Mouse (Mus musculus): ENCODE data around the gene Crip1.

Gene Crip1

DNA sequence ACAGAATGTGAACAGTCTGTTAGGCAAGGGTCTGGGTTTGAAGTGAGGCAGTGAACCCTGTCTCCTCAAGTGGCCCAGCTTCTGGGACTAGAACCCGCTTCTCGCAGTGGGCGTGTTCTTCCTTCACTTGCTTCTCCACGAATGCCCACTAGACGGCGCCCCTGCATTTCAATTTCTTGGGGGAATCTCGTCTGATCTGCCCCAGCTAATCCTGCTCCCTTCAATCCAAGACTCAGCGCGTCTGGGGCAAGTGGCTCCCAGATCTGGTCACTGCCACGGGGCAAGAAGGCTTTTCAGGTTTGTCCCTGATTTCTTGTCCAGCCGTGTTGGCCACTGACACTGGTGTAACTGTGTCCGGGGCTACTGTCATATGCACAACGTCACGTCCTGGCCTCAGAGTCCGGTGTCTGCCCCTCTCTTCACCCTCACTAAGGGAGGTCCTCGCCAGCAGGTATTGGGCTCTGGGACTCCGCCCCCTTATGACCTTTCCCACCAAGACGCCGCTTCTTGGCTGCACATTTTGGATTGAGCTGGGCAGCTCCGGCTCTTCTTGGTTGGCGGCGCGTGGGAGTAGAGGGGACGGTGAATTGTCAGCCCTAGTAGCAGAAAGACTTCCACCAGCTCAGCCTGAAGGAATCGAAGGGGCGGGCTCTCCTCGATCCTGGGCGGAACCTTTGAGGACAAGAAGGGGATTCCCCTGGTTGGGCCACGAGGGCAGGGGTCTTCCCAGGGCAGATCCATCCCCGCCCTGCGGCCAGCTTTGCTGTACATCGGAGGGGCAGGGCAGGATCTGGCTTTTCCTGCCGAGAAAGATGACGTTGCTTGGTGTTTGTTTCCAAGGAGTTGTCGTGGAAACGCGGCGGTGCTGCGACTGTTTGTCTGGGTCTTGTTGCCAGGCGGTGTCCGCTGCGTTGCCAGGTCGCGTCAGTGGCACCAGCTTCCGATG lies at the start of gene Crip1:
Crip1 (plus strand) TSS at position 205 of the 946 bp plus-strand sequence.
- DNase-seq (ENCODE audit: low spot score), result peak; percentile 84

- no peak for DNase-seq (ENCODE audit: low spot score)
These were observed 49.1 kb upstream of the Crip1 start for GRCm38 (mm10) chr12:113097040-113097439.

DNA sequence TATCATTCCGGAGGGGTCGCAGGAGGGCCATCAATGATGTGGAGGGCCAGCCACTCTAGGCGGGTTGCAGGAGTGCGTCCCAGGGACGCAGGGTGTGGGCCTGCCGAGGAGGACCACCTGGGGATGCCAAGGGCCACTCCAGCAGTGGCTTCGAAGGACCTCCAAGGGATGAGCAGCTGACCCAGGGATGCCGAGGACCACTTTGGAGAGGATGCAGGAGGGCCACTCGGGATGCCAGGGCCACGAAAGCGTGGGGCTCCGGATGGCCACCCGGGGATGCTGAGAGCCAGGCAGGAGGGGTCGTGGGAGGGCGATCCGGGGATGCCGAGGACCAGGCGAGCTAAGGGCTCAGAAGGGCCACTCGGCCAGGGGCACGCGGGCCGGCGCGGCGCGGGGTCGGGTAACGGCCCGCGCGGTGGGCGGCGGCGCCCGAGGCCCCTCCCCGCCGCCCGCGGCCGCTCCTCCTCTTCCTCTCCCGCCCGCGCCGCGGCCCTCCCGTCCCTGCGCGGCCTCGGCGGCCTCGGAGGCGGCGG lies 48.3 kb upstream of the Crip1 start, which contains the start of gene Mta1:
Mta1 (plus strand) TSS at position 530 of the 533 bp plus-strand sequence.
- peak; percentile 65 for DNase-seq (ENCODE audit: low spot score)

GRCm38 (mm10) chr12:113098530-113099151 lies 47.5 kb upstream of the Crip1 start:
- peak; percentile 47 for DNase-seq (ENCODE audit: low spot score)

DNA sequence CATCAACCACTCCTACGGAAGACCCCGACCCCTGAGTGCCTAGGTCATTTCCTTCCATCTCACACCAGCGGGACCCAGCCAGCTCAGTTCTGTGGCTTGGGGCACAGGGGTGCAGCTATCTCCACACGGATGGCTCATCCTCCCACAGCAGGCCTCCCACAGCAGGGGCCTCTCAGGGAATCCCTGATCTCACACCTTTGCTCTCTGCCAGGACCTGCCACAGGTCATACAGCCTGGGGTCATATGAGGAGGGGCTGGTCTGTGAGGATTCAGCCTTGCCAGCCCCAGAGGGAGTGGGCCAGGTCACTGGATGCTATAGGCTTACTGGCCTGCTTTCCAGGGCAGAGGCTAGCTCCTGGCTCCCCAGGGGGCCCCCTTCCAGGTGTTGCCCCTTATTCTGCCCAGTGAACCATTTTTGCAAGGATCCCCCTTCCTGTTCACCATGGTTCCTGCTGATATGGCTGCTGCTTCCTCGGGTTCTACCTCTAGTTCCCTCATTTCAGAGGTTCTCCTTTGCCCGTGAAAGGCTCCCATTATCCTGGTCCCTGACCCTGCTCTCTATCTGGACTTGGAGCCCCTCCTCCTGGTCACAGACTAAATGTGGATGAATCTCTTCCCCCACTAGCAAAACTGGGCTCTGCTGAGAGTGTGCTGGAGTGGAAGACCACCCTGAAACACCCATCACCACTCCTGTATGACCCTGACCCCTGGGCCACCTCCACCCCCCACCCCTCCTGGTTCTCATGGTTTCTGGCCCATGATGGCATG lies 46.5 kb upstream of the Crip1 start:
- DNase-seq (ENCODE audit: low spot score), result no peak

DNA sequence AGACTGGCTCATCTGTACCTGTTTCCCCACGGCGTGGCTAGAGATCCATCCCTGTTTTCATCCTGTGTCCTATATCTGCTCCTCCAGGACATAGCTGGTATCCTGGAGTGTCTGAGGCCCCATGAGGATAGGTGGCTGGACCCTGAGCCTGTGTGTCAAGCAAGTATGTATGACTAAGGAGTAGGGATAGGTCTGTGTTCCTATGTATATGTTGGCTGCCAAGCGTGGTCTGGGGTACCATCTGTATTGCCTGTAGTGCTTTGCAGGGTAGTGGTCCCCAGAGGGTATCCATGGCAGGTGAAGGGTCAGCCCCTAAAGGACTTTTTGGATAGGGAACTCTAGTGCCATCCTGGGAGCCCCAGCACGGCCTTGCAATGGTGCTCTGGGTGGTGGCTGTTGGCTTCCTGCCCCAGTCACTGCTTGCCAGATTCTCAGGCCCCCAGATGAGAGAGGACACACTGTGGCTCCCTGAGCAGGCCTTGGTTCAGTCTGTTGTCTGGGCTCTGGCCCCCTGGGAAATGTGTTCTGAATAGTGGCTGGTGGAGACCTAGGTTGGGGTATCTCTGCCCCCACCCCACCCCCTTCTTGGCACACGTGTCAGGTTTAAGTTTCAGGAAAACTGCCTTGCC lies 45.6 kb upstream of the Crip1 start:
- DNase-seq (ENCODE audit: low spot score), result peak; percentile 44

DNA sequence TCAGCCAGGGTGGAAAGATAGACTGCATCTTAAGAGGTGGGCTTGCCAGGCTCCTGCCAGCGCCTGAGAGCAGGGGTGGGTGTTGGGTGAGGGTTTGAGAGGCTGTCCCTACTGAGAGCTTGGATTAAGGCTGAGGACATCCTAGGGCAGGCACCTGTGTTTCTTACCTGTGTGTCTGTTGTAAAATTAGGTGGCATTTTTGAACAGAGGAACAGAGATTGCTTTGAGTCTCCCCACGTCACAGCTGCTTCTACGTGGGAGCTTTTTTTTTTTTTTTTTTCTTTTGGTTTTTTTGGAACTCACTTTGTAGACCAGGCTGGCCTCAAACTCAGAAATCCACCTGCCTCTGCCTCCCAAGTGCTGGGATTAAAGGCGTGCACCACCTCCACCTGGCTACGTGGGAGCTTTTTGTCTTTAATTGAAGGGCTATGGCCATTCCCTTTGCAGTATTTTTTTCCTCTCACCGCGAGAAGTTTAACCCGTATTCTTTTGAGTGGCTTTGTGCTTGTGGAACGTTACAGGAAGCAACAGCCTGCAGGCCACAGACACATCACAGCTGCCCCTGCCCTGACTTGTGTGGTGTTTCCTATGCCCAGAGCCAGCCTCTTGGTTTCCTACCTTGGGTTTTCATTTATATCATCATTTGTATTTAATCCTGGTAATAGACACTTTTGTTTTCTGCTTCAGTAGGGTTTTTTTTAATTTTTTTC lies 44.7 kb upstream of the Crip1 start:
- no peak for DNase-seq (ENCODE audit: low spot score)

- DNase-seq (ENCODE audit: low spot score), result peak; percentile 68
These were observed 43.7 kb upstream of the Crip1 start for GRCm38 (mm10) chr12:113102461-113102860.

DNA sequence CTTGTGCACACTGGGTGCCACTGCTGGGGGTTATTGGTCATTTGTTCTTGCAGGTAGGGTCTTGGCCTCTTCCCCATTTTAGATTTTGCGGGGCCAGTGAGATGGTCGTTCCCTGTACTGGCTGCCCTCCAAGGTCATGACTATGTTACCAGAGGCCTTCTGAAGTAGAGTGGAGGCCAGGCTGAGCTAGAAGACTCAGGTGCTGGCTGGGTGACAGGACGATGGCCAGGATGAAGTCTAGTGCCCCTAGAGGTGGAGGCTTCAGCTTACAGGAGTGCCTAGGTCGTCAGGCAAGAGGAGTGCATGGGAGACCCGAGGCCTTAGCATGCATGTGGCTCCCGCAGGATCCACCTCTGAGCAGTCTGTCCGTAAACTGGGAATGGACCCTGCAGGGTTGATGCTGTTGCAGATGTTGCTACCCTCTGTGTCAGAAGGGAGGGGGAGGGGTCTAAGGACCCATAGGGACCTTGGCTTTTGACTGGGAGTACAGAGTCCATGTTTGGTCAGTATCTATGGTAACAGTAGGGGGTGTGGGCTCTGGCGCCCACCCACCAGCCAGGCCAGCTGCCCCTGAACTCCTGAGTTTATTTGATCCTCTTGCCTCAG lies 42.2 kb upstream of the Crip1 start:
- no peak for DNase-seq (ENCODE audit: low spot score)

DNA sequence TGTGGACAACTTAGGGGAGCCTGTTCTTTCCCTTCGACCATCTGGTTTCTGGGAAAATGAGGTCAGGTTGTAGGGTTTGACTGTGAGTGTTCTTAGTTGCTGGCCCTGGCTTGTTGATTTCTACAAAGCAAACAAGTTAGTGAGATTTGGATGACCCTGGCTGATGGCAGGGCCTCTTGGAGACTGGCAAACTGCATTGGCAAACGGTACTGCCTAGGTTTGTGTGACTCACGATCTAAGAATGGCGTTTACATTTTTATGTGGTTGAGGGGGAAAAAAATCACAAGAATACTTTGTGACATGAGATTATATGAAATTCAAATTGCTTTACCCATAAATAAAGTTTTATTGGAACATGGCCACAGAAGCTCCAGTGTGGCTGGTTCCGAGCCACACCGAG lies 39.7 kb upstream of the Crip1 start:
- no peak for DNase-seq (ENCODE audit: low spot score)

DNA sequence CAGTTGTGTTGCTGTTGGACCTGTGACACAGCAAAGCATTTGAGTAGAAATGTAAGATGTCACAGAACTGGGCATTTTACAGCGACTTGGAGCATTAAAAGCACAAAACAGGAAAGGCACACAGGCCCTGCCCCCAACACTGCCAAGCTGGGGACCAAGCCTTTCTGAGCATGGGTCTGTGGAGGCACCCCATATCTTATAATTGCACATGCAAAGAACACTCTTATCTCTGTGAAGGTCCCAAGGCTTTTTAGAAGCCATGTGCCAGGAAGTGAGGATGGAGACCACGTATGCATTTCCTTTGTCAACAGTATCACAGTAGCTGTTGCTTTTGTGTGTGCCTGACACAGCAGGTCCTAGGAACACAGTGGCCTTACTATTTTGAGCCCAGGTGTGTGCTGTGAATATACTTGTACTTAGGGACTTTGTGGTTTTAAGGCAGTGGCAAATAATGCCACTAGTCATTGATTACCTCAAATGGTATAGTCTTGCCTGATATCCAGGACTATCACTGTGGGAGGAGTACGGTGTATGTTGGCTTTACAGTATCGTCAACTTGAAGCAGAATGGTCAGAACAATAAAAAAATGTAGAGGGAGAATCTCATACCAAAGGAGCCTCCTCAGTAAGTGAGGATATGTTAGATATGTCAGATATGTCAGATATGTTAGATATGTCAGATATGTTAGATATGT lies 38.5 kb upstream of the Crip1 start:
- no peak for DNase-seq (ENCODE audit: low spot score)

- no peak for DNase-seq (ENCODE audit: low spot score)
These were observed 37.4 kb upstream of the Crip1 start for GRCm38 (mm10) chr12:113108528-113109283.

DNA sequence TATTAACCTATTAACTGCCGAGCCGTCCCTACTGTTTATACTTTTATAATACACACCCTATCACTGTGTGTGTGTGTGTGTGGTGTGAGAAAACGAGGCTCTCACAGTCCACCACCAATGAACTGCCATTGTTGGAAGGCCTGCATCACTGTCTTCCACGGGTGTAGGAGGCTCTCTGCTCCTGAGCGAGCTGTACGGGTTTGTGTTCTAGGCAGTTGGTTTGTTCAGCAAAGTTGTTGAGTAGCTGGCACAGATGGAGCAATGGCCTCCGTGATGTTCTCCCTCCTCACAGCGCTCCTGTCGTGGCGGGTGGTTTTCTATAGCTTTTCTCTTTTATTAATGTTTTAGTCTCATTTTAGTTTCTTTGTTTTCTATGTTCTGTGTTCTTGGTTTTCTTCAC lies 36.3 kb upstream of the Crip1 start:
- DNase-seq (ENCODE audit: low spot score), result no peak

GRCm38 (mm10) chr12:113114141-113114540 lies 32.0 kb upstream of the Crip1 start:
- DNase-seq (ENCODE audit: low spot score), result no peak

DNA sequence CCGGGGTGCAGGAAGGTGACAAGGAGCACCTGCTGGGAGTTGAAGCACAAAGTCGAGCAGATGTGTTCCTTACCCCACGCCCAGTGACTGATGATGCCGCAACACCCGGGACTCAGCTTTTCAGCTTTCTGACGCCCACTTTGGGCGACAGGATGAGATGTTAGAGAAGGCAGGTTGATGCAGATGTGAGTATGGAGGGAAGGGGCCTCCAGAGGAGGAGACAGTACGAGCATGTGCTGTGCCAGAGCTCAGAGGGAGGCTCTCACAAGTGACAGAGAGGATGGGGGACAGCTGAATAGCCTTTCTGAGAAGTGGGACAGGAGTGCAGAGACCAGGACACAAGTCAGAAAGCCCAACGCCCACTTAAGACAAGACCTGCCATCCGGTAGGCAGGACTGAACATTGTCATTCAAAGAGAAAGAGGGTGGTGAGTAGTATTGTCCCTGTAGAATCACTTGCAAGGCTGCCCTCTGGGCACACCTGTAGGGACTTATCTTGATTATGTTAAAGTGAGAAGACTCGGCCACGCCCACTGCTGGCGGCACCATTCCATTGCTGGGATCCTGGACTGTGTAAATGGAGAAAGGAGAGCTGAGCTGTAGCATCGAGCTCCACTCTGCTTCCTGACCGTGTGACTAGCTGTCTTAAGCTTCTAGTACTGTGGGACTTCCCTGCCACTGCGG lies 31.1 kb upstream of the Crip1 start:
- no peak for DNase-seq (ENCODE audit: low spot score)

- DNase-seq (ENCODE audit: low spot score), result peak; percentile 71
These were observed 26.4 kb upstream of the Crip1 start for GRCm38 (mm10) chr12:113119516-113120410.

DNA sequence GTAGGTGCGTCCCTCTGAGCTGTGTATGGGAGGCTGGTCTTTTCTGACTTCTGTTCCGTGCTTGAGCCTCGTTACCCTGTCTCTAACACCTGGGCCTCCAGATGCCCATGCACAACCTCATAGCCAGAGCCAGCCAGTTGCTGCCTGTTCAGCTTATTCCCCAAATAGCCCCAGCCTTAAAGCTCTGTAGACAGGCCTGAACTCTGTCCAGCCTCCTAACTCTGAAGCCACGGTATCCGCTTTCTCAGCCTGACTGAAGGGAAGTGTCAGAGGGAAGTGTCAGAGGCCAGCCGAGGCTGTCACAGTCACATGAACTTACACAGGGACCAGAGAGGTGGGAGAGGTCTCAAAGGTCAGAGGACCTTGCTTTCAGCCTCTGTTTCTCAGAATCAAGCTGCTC lies 21.4 kb upstream of the Crip1 start:
- DNase-seq (ENCODE audit: low spot score), result no peak

DNA sequence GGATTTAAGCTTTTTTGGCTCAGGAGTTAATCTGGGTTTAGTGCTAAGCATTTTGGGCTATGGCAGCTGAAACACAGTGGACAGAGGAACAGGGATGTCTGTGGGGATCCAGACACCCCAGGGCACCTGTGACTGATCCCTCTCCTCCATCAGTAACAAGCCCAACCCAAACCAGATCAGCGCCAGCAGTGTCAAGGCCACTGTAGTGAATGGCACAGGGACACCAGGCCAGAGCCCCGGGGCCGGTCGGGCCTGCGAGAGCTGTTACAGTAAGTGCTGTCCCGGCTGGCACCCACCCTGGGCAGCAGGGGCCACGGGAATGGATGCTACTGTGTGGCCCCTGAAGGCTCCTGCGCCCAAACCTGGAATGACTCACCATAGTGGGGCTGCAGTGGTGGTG lies 15.4 kb upstream of the Crip1 start:
- no peak for DNase-seq (ENCODE audit: low spot score)

All from ovary, postnatal 36 days (tissue).